Mouse (Mus musculus) gastrocnemius, postnatal 14 days (tissue): ENCODE measurements at regions not wholly inside any gene's neighbourhood (a gene's known extent, or its start where the extent isn't known, plus 50 kb on each side); places are given as distances from the start of the nearest gene placed in this dataset.

Experiments
- DNase-seq: peaks from one replicate; pipeline ENCODE4 v3.0.0; 2021; ENCODE audit warnings: mixed read lengths
- intact Hi-C: fragments of 180-260 bp; cut with DNase I; formaldehyde crosslinking; loops from one replicate; pipeline ENCODE4 v1.15.1; 2025; ENCODE audit warnings: low total_unique reads

- DNase-seq, result no peak
- intact Hi-C loops, result no loop called here
These were observed 288.7 kb upstream of the Gm765 start for GRCm38 (mm10) chr6:98631269-98631668.

GRCm38 (mm10) chr6:98629646-98630045 lies 287.1 kb upstream of the Gm765 start:
- DNase-seq, result no peak
- intact Hi-C loops, result no loop called here

- intact Hi-C loops, result no loop called here
- DNase-seq, result no peak
These were observed 283.9 kb upstream of the Gm765 start for GRCm38 (mm10) chr6:98626435-98626834.

- intact Hi-C loops, result no loop called here
- no peak for DNase-seq
These were observed 278.3 kb upstream of the Gm765 start for GRCm38 (mm10) chr6:98620886-98621285.

- intact Hi-C loops, result no loop called here
These were observed 270.5 kb upstream of the Gm765 start for GRCm38 (mm10) chr6:98613030-98613429.

GRCm38 (mm10) chr6:98609133-98609532 lies 266.6 kb upstream of the Gm765 start:
- no peak for DNase-seq
- intact Hi-C loops, result no loop called here

More at GRCm38 (mm10) chr6:98613030-98613429, 270.5 kb upstream of the Gm765 start:
- no peak for DNase-seq

- DNase-seq, result no peak
- intact Hi-C loops, result no loop called here
These were observed 264.1 kb upstream of the Gm765 start for GRCm38 (mm10) chr6:98606680-98607079.

GRCm38 (mm10) chr6:98597612-98598011 lies 255.1 kb upstream of the Gm765 start:
- intact Hi-C loops, result no loop called here
- DNase-seq, result no peak

- intact Hi-C loops, result no loop called here
- no peak for DNase-seq
These were observed 248.4 kb upstream of the Gm765 start for GRCm38 (mm10) chr6:98590989-98591388.

- no peak for DNase-seq
- intact Hi-C loops, result no loop called here
These were observed 246.4 kb upstream of the Gm765 start for GRCm38 (mm10) chr6:98588979-98589378.

- DNase-seq, result no peak
- intact Hi-C loops, result no loop called here
These were observed 242.0 kb upstream of the Gm765 start for GRCm38 (mm10) chr6:98584541-98584940.

- intact Hi-C loops, result no loop called here
- DNase-seq, result no peak
These were observed 240.3 kb upstream of the Gm765 start for GRCm38 (mm10) chr6:98582826-98583225.

- intact Hi-C loops, result no loop called here
- no peak for DNase-seq
These were observed 232.7 kb upstream of the Gm765 start for GRCm38 (mm10) chr6:98575227-98575626.

GRCm38 (mm10) chr6:98555702-98556101 lies 213.1 kb upstream of the Gm765 start:
- no peak for DNase-seq
- intact Hi-C loops, result no loop called here

- no peak for DNase-seq
- intact Hi-C loops, result no loop called here
These were observed 211.4 kb upstream of the Gm765 start for GRCm38 (mm10) chr6:98553922-98554321.

GRCm38 (mm10) chr6:98551781-98552180 lies 209.2 kb upstream of the Gm765 start:
- intact Hi-C loops, result no loop called here
- no peak for DNase-seq

- intact Hi-C loops, result no loop called here
- no peak for DNase-seq
These were observed 184.4 kb upstream of the Gm765 start for GRCm38 (mm10) chr6:98526882-98527440.

GRCm38 (mm10) chr6:98525286-98525685 lies 182.7 kb upstream of the Gm765 start:
- intact Hi-C loops, result loop anchor here (2.0 kb wide), 1 partner anchor 1076 kb away; no protein-coding TSS in a partner anchor
- peak; percentile 49 for DNase-seq

GRCm38 (mm10) chr6:98524659-98525058 lies 182.1 kb upstream of the Gm765 start:
- no peak for DNase-seq
- intact Hi-C loops, result loop anchor here (2.0 kb wide), 1 partner anchor 1076 kb away; no protein-coding TSS in a partner anchor

- intact Hi-C loops, result no loop called here
- DNase-seq, result no peak
These were observed 179.0 kb upstream of the Gm765 start for GRCm38 (mm10) chr6:98521526-98521925.

GRCm38 (mm10) chr6:98514826-98515225 lies 172.3 kb upstream of the Gm765 start:
- intact Hi-C loops, result no loop called here

GRCm38 (mm10) chr6:98514376-98514775 lies 171.8 kb upstream of the Gm765 start:
- DNase-seq, result no peak
- intact Hi-C loops, result no loop called here

More at GRCm38 (mm10) chr6:98514826-98515225, 172.3 kb upstream of the Gm765 start:
- DNase-seq, result no peak
